Mouse (Mus musculus): ENCODE results near the gene Me1. TPM values are rescaled to one million over a fixed set of nuclear protein-coding genes. Genes with fewer than 3 reads are reported as not detected.

Me1 gene
- polyA plus RNA-seq, 1 experiment from 2014 or later, result 28.5 TPM

DNA sequence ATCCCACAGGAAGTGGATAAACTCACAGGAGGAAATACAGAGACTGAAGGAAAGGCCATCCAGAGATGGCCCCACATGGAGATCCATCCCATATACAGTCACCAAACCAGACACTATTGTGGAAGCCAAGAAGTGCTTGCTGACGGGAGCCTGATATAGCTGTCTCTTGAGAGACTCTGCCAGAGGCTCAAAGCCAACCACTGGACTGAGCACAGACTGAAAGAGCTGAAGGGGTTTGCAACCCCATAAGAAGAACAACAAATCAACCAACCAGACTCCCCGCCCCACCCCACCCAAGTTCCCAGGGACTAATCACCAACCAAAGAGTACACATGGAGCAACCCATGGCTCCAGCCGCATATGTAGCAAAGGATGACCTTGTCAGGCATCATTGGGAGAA lies 19.5 kb downstream of the Me1 start:
- Histone ChIP-seq H3K9me3 (no peaks in the 10 kb centered on the region), H3K4me3 (no peak overlapping the region), H3K4me1 (replicated peaks) (no peaks in the 10 kb centered on the region; the same call in 1 of the 2 replicates), H3K9ac (no peak overlapping the region), H3K27me3 (no peaks in the 10 kb centered on the region), H3K27ac (no peak overlapping the region), H3K36me3 (no peaks in the 10 kb centered on the region), H3K4me2 (no peak overlapping the region)
- WGBS, result 91% methylated on average over 3 of the region's 3 CpGs
- ATAC-seq (ENCODE audit: low FRiP score), result no peak

DNA sequence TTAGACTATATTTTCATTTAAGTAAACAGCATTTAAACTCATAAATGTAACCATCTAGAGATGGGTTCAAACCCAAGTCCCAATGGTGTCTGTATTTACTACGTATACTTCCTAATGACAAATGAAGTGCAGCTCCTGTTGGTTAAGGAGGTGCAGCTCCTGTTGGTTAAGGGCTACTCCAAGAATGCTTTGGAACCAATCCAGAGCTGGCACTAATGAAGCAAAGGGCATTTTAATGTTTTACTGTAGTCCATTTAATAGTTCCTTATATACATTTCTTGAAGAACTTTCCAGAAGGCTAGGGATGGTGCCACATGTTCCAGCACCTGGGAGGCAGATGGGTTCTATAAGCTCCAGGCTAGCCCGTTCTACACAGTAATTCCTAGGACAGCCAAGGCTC lies 20.3 kb downstream of the Me1 start:
- Histone ChIP-seq H3K4me3 (no peak overlapping the region), H3K9ac (no peak overlapping the region), H3K27me3 (no peaks in the 10 kb centered on the region), H3K27ac (no peak overlapping the region), H3K9me3 (no peaks in the 10 kb centered on the region), H3K4me1 (replicated peaks) (no peaks in the 10 kb centered on the region; the same call in 1 of the 2 replicates), H3K36me3 (no peaks in the 10 kb centered on the region), H3K4me2 (no peak overlapping the region)
- ATAC-seq (ENCODE audit: low FRiP score), result no peak
- 97% methylated on average over 2 of the region's 2 CpGs for WGBS

DNA sequence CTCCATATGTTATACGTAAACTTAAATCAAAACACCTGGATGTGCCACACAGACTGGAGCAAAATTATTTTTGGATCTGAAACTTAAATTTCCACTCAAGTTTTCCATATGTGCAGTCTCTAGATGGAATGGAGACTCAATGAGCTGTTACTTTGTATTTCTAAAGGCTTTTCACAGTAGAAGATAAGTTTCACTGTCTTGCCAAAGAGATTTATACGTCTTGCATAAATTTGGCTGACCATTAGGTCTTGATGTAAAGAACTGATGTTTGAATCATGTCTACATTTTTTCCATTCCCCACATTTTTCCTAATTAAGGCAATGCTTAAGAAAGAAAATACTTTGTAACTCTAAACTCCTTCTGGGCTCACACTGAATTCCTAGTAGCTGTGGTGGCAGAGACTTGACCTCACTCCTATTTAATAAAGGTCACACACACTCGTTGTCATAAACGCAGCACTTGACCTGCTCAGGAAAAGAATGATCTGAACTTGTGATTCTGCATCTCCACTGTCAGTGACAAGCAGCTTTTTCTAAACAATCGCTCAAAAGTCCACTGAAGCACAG lies 22.8 kb downstream of the Me1 start:
- no peaks in the 10 kb centered on the region for H3K9me3 ChIP-seq
- no peak overlapping the region for H3K4me3 ChIP-seq
- WGBS, result 78% methylated on average over 5 of the region's 5 CpGs
- no peak overlapping the region for H3K9ac ChIP-seq
- no peak overlapping the region for H3K4me2 ChIP-seq
- H3K27ac ChIP-seq, result no peak overlapping the region
- ATAC-seq (ENCODE audit: low FRiP score), result no peak
- no peaks in the 10 kb centered on the region for H3K4me1 ChIP-seq (replicated peaks)
- H3K36me3 ChIP-seq, result no peaks in the 10 kb centered on the region
- H3K27me3 ChIP-seq, result no peaks in the 10 kb centered on the region

DNA sequence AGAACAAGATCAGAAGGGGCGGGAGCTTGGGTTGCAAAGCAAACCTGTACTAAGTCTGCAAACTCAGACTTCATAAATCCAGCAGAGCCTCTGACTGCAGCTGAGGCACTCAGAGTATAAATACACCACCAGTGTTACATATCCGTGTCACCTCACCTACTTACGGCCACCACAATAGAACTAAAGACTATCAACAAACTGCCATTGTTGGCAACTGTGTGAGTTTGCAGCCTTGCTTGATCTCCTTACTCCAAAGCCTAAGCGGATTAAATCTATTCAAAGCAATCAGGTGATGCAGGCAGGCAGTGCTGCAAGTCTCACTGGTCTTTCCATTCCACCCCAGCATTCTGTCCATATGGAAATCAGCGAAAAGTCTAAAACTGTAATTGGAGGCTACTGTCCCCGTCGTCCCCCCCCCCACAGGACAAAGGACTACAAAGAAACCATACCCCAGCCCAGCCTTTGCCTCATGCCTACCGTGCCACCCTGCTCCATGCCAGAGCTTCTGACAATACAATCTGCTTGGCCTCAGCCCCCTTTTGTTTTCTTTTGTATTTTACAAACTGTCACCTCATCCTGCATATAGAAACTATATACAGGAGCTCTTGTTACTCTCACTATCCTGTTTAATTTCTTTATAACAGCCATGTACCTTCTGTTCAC lies 27.0 kb downstream of the Me1 start:
- ATAC-seq (ENCODE audit: low FRiP score), result no peak

DNA sequence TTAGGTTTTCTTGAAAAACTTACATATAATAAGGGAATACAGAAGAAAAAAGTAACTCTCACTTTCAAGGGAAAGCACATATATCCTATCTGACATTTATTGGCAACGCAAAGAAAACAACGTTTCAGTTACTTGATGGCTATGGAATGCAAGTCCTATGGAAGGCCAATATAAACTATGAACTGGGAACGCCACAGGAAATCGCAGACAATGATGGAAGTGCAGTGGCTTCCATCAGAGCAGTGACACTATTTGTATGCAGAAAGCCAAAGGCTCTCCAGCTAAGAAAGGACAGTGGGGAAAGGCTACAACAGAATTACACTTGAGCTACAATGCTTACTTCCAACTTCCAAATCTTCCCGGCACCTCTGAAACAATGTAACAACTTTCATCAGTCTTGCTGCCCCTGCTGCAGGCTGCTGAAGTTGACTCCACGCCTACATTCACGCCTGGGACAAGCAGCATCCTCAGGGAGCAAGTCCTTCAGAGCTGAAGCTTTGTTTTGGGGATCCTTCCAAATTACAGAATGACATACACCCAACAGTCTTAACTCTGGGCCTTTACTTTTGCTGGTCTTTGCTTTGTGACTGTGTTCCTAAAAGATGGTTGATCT lies 28.5 kb downstream of the Me1 start:
- H3K36me3 ChIP-seq, result no peaks in the 10 kb centered on the region
- no peaks in the 10 kb centered on the region for H3K9me3 ChIP-seq
- no peak overlapping the region for H3K4me3 ChIP-seq
- 85% methylated on average over 7 of the region's 7 CpGs for WGBS
- H3K27me3 ChIP-seq, result no peaks in the 10 kb centered on the region
- no peak overlapping the region for H3K9ac ChIP-seq
- no peak overlapping the region for H3K4me2 ChIP-seq
- no peaks in the 10 kb centered on the region for H3K4me1 ChIP-seq (replicated peaks)
- no peak overlapping the region for H3K27ac ChIP-seq
- no peak for ATAC-seq (ENCODE audit: low FRiP score)

More for the DNA sequence above, 27.0 kb downstream of the Me1 start:
- H3K9me3 ChIP-seq, result no peaks in the 10 kb centered on the region
- no peaks in the 10 kb centered on the region for H3K36me3 ChIP-seq
- 41% methylated on average over 8 of the region's 8 CpGs for WGBS
- H3K4me2 ChIP-seq, result no peak overlapping the region
- H3K9ac ChIP-seq, result no peak overlapping the region
- H3K27ac ChIP-seq, result no peak overlapping the region
- H3K4me1 ChIP-seq (replicated peaks), result no peaks in the 10 kb centered on the region
- no peaks in the 10 kb centered on the region for H3K27me3 ChIP-seq
- no peak overlapping the region for H3K4me3 ChIP-seq

DNA sequence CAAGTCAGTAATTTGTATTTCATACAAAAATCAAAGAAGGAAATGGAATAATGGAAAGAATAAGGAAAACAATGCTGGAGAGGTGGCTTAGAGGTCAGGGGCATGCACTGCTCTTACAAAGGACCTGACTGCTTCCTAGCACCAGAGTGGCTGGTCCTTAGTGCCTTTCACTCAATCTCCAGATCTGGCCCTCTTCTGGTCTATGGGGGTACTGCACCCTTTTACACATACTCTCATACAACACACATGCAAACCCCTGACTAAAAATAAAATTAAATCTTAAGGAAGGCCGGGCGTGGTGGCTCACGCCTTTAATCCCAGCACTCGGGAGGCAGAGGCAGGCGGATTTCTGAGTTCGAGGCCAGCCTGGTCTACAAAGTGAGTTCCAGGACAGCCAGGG lies 34.1 kb downstream of the Me1 start:
- WGBS, result 92% methylated on average over 6 of the region's 6 CpGs
- no peak for ATAC-seq (ENCODE audit: low FRiP score)
- Histone ChIP-seq H3K27ac (no peak overlapping the region), H3K9ac (no peak overlapping the region), H3K4me1 (replicated peaks) (no peaks in the 10 kb centered on the region), H3K36me3 (no peaks in the 10 kb centered on the region), H3K4me2 (no peak overlapping the region), H3K27me3 (no peaks in the 10 kb centered on the region), H3K4me3 (no peak overlapping the region), H3K9me3 (no peaks in the 10 kb centered on the region)

DNA sequence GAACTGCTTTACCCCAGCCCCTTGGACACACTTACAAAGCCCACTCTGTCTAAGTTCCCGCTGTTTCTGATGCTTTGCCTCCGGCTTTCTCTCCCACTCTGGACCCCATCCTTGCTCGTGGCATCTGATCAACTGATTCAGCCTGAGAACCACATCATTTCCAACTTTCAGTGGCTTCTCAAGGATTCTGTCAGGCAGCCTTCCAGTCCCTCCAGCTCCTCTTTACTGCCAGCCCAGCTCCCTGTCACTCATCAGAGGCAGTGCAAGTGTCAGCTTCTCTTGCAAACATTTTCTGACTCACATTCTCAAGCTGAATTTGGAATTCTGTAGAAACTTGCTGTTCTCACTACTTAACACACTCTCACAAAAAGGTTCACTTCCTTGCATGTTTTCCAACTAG lies 34.5 kb downstream of the Me1 start:
- Histone ChIP-seq H3K9ac (no peak overlapping the region), H3K27me3 (no peaks in the 10 kb centered on the region), H3K36me3 (no peaks in the 10 kb centered on the region), H3K4me2 (no peak overlapping the region), H3K27ac (no peak overlapping the region), H3K4me1 (replicated peaks) (no peaks in the 10 kb centered on the region), H3K4me3 (no peak overlapping the region), H3K9me3 (no peaks in the 10 kb centered on the region)
- 91% methylated on average over 3 of the region's 3 CpGs for WGBS
- no peak for ATAC-seq (ENCODE audit: low FRiP score)

DNA sequence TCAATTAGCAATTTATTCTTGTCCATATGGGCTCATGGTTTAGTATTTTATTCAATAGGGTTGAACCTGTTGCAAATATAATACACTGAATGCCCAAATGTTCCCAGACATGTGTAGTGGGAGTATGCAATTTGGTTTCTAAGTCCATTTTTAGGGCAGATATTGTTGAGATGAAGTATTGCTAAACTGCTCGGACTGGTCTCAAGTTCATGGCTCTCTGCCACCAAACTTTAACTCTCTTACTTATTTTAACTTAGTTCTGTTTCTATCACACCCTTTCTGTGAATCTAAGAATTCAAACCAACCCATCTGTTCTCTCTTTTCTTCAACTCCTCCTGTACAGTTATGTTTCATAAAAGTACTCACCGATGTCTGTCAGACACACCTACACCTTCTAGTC lies 35.4 kb downstream of the Me1 start:
- WGBS, result 91% methylated on average over 2 of the region's 2 CpGs
- no peaks in the 10 kb centered on the region for H3K4me1 ChIP-seq (replicated peaks)
- no peaks in the 10 kb centered on the region for H3K9me3 ChIP-seq
- H3K4me2 ChIP-seq, result no peak overlapping the region
- no peak overlapping the region for H3K9ac ChIP-seq
- H3K36me3 ChIP-seq, result no peaks in the 10 kb centered on the region
- no peak overlapping the region for H3K4me3 ChIP-seq
- no peaks in the 10 kb centered on the region for H3K27me3 ChIP-seq
- H3K27ac ChIP-seq, result no peak overlapping the region
- ATAC-seq (ENCODE audit: low FRiP score), result no peak

DNA sequence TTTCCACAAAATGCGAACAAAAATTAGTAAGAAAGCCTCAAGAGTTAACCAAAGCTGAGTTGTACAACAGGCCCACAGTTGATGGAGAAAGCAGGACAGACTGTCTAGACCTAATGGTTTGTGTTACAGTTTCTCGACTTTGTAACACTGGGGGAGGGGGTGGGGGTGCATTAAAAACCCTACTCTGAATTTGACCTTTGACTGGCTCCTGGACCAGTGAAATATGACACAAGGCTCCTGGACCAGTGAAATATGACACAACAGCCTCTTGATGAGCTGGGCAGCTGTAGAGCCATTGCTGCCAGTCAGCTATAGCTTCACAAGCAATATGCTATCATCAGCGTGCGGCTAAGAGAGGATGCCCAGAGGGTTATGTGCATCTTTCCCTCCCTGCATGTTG lies 37.4 kb downstream of the Me1 start:
- Histone ChIP-seq H3K4me1 (replicated peaks) (no peaks in the 10 kb centered on the region), H3K36me3 (no peaks in the 10 kb centered on the region), H3K27ac (no peak overlapping the region), H3K4me3 (no peak overlapping the region), H3K27me3 (no peaks in the 10 kb centered on the region), H3K9me3 (no peaks in the 10 kb centered on the region), H3K4me2 (no peak overlapping the region), H3K9ac (no peak overlapping the region)
- WGBS, result 92% methylated on average over 4 of the region's 4 CpGs
- no peak for ATAC-seq (ENCODE audit: low FRiP score)

DNA sequence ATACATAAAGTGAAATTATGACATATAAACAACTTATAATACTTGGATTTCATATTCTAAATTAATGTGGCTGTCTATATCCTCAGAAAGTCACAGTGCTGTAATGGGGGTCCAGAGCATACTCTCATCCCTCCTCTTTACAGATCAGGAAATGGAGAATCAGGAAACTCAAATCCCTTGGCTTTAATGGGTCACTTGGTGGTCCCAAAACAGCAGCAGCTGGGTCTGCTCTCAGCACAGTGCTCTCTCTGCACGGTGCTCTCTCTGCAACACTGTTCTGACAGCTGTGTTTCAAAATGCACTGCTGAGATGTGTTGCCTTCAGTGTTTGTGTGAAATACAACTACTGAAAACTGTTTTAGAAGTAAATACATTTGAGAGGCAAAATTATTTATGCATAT lies 43.6 kb downstream of the Me1 start:
- Histone ChIP-seq H3K4me1 (replicated peaks) (peaks cover 2% of the 10 kb centered on the region; the same call in 1 of the 2 replicates), H3K4me2 (no peak overlapping the region), H3K9me3 (no peaks in the 10 kb centered on the region), H3K4me3 (no peak overlapping the region), H3K27me3 (no peaks in the 10 kb centered on the region), H3K36me3 (no peaks in the 10 kb centered on the region), H3K9ac (no peak overlapping the region), H3K27ac (no peak overlapping the region)
- no peak for ATAC-seq (ENCODE audit: low FRiP score)
- 74% methylated on average over 1 of the region's 1 CpGs for WGBS

DNA sequence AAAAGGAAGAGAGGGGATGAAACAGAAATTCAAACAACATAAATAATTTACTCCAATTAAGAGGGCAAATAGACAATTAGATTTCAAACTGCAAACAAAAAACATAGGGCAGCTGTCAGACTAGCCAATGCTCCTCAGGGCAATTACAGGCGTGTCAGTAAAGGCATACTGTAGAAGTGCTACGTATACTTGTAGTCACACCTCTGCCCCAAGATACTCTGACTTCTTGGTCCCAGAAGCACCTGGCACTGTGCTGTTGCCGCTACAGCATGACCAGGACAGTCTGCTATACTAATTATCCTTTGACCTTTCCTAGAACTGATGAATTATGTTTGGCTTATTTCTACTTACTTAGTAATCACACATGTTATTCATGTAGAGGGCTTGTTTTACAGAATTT lies 44.5 kb downstream of the Me1 start:
- H3K27me3 ChIP-seq, result no peaks in the 10 kb centered on the region
- 62% methylated on average over 3 of the region's 3 CpGs for WGBS
- no peak overlapping the region for H3K4me2 ChIP-seq
- H3K4me1 ChIP-seq (replicated peaks), result peaks cover 2% of the 10 kb centered on the region; the same call in 1 of the 2 replicates
- H3K9me3 ChIP-seq, result no peaks in the 10 kb centered on the region
- peak; percentile 79 for ATAC-seq (ENCODE audit: low FRiP score)
- no peak overlapping the region for H3K4me3 ChIP-seq
- no peak overlapping the region for H3K9ac ChIP-seq
- no peaks in the 10 kb centered on the region for H3K36me3 ChIP-seq
- H3K27ac ChIP-seq, result no peak overlapping the region

DNA sequence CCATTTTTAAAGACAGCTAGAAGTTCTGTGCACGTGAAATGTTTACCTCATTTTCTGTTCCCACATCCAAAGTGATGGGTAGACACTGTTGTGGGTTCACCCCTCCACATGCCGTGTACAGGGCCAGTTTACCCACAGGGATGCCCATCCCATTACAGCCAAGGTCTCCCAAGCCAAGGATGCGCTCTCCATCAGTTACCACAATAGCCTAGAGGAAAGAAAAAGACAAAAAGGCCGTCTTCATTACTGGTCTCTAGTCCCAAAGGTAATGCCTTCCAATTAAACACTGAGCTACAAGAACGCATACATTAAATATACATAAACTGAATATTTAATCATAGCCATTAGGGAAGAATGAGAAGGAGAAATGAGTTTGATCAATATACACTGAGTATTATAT lies 44.9 kb downstream of the Me1 start:
- H3K36me3 ChIP-seq, result no peaks in the 10 kb centered on the region
- no peak overlapping the region for H3K9ac ChIP-seq
- H3K4me1 ChIP-seq (replicated peaks), result peaks cover 2% of the 10 kb centered on the region; the same call in 1 of the 2 replicates
- no peak overlapping the region; the same call in 1 of the 2 replicates for H3K27ac ChIP-seq
- ATAC-seq (ENCODE audit: low FRiP score), result peak; percentile 79
- 60% methylated on average over 5 of the region's 5 CpGs for WGBS
- H3K9me3 ChIP-seq, result no peaks in the 10 kb centered on the region
- H3K27me3 ChIP-seq, result no peaks in the 10 kb centered on the region
- H3K4me2 ChIP-seq, result no peak overlapping the region
- no peak overlapping the region for H3K4me3 ChIP-seq
